Mouse (Mus musculus): ENCODE measurements around the gene Tcl1b1.
"Not testable (repeated sequence)": the region's sequence is repeated elsewhere in the genome, so short reads cannot be mapped to it uniquely, and the experiment has no call there.

- TF ChIP-seq POLR2A, CTCF (IDR thresholded peaks at IDR 0.05; ENCODE audit: extremely low read depth, insufficient read depth, low read length): not testable (repeated sequence)
These were observed 21.8 kb upstream of the Tcl1b1 start for GRCm38 (mm10) chr12:105137729-105138128.
